Mouse (Mus musculus) C2C12 (cell line): ENCODE results near the gene Fam217a.

ENCODE experiments used
- CEBPB ChIP-seq: IDR thresholded peaks from one replicate; pipeline ENCODE4 v1.6.1; 2011; ENCODE audit warnings: low read depth, mild to moderate bottlenecking, control low read depth, moderate library complexity
- CTCF ChIP-seq: IDR thresholded peaks from one replicate; pipeline ENCODE4 v1.5.1; 2011; ENCODE audit not compliant: control insufficient read depth, insufficient read depth, insufficient read length
- FOSL1 ChIP-seq: IDR thresholded peaks from one replicate; pipeline ENCODE4 v1.8.0; 2011; ENCODE audit warnings: mild to moderate bottlenecking, low read length; ENCODE audit not compliant: poor library complexity, insufficient read depth, severe bottlenecking
- MAX ChIP-seq: IDR thresholded peaks from one replicate; pipeline ENCODE4 v1.6.1; 2011; ENCODE audit warnings: mild to moderate bottlenecking, control low read depth
- MYOD1 ChIP-seq: IDR thresholded peaks from one replicate; pipeline ENCODE4 v1.6.1; 2011; ENCODE audit warnings: low read depth; ENCODE audit not compliant: control insufficient read depth, insufficient read length
- MYOG ChIP-seq: IDR thresholded peaks from one replicate; pipeline ENCODE4 v1.6.1; 2011; ENCODE audit not compliant: control insufficient read depth, insufficient read length; ENCODE audit errors: extremely low read depth
- USF1 ChIP-seq: IDR thresholded peaks from one replicate; pipeline ENCODE4 v1.6.1; 2011; ENCODE audit warnings: low read depth, mild to moderate bottlenecking, control low read depth, moderate library complexity

DNA sequence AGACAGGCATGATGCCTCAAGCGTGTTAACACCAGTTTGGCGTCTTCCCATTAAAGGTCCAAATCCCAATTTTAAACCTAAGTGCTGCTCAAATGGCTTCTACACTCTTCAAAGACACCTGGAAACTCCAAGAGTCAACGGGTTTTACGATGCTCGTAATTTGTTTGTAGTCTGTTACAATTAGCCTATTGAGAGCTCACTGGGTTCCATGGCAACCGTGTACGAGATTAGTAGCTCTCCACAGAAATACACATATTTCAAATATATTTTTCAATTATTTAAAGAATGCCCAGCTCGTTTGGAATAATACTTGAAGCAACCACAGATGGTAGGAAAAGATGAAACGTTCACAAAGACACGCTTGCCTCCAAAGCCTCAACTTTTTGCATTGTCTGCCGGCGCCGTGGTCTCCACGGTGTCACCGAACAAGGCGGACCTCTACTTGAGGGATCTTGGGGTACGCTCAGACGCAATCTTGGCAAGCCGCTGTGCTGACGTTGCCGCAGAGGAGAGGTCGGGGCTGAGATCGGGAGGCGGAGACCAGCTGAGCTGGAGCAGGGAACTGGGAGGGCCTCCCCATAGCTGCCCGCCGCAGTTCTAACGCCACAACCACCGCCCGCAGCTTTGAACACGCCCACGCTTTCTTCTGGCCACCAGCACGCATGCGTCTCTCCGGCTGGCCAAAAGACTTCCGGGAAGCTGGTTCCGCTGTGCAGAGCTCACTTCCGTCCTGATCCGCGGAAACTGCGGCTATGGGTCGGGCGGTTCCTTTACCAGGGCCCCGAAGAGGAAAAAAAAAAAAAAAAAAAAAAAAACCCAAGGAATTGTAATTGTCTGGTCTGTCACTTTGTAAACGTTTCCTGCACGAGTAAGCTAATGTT, 50.1 kb downstream of the Fam217a start:
- TF ChIP-seq USF1, result no peak
- TF ChIP-seq CTCF, result no peak
- peak; percentile 47 for TF ChIP-seq MAX
- no peak for TF ChIP-seq MYOD1
- no peak for TF ChIP-seq CEBPB
- no peak for TF ChIP-seq FOSL1
- no peak for TF ChIP-seq MYOG
